Mouse (Mus musculus) neutrophil, adult 65 days (primary cell): Measurements from ENCODE around the gene Prp2. TPM values are rescaled to one million over a fixed set of nuclear protein-coding genes. Genes with fewer than 3 reads are reported as not detected.

Experiments
- total RNA-seq: library from RNA; stranded (reverse); gene quantifications from 2 replicates; pipeline ENCODE4 v1.2.4, GENCODE M21; 2023

Gene Prp2
- not detected in 2 replicates for total RNA-seq

DNA sequence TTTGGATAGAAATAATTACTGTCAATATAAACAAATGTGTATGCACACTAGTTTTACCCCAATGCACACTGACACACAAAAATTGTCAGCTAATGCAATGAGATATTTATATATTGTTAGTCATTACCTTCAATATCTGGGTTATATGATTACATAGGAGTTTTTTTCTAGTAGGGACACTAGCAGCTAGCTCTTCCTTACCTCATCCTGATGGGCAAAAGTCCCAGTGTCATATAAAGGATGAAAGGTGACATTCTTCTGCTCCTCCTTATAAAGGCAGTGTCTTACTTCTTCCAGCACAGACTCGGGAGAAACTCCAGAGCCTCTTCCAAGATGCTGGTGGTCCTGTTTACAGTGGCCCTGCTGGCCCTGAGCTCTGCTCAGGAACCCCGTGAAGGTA lies at the start of gene Prp2:
Prp2 (plus strand) TSS at position 301 of the 400 bp plus-strand sequence.

DNA sequence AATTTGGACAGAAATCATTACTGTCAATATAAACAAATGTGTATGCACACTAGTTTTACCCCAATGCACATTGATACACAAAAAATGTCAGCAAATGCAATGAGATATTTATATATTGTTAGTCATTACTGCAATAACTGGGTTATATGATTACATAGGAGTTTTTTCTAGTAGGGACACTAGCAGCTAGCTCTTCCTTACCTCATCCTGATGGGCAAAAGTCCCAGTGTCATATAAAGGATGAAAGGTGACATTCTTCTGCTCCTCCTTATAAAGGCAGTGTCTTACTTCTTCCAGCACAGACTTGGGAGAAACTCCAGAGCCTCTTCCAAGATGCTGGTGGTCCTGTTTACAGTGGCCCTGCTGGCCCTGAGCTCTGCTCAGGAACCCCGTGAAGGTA lies 26.2 kb upstream of the Prp2 start, which contains the start of gene Prh1:
Prh1 (plus strand) TSS at position 301 of the 400 bp plus-strand sequence.

Other genes with a start within 250 kb of the Prp2 start
- gene Gm8882, start 231.8 kb upstream of the Prp2 start, total RNA-seq, result not detected in 2 replicates
- not detected in 2 replicates for gene Prh1, start 26.1 kb upstream of the Prp2 start, total RNA-seq
- not detected in 2 replicates for gene A630073D07Rik, start 55.6 kb downstream of the Prp2 start, total RNA-seq
- gene Tas2r120, start 61.0 kb downstream of the Prp2 start, total RNA-seq, result not detected in 2 replicates
- gene Tas2r121, start 105.1 kb downstream of the Prp2 start, total RNA-seq, result not detected in 2 replicates
- not detected in 2 replicates for gene Tas2r122, start 116.0 kb downstream of the Prp2 start, total RNA-seq
- not detected in 2 replicates for gene Tas2r115, start 142.1 kb downstream of the Prp2 start, total RNA-seq
- not detected in 2 replicates for gene Tas2r124, start 158.8 kb downstream of the Prp2 start, total RNA-seq
- gene Tas2r102, start 166.2 kb downstream of the Prp2 start, total RNA-seq, result not detected in 2 replicates
- gene Tas2r136, start 182.2 kb downstream of the Prp2 start, total RNA-seq, result not detected in 2 replicates
- not detected in 2 replicates for gene Tas2r117, start 206.9 kb downstream of the Prp2 start, total RNA-seq